Mouse (Mus musculus): ENCODE data around the gene Gm28038. TPM values are rescaled to one million over a fixed set of nuclear protein-coding genes. Genes with fewer than 3 reads are reported as not detected.

The Gm28038 gene
- polyA plus RNA-seq, 1 experiment from 2014 or later, result not detected

- Histone ChIP-seq H3K27me3 (no peaks in the 10 kb centered on the region), H3K4me1 (no peaks in the 10 kb centered on the region), H3K4me2 (no peak overlapping the region), H3K36me3 (peaks cover 95% of the 10 kb centered on the region), H3K4me3 (no peak overlapping the region), H3K27ac (no peak overlapping the region), H3K9me3 (no peaks in the 10 kb centered on the region), H3K9ac (no peak overlapping the region)
- no peak for ATAC-seq (ENCODE audit: borderline replicate concordance, extremely low read depth, low FRiP score, low TSS enrichment)
- 86% methylated on average over 7 of the region's 7 CpGs for WGBS
Measured at GRCm38 (mm10) chr2:30306087-30306486, 25.2 kb downstream of the Gm28038 start.

- no peaks in the 10 kb centered on the region for H3K9me3 ChIP-seq
- no peak overlapping the region for H3K4me2 ChIP-seq
- no peaks in the 10 kb centered on the region for H3K27me3 ChIP-seq
- no peaks in the 10 kb centered on the region for H3K4me1 ChIP-seq
- H3K9ac ChIP-seq, result no peak overlapping the region
- ATAC-seq (ENCODE audit: borderline replicate concordance, extremely low read depth, low FRiP score, low TSS enrichment), result no peak
- H3K4me3 ChIP-seq, result no peak overlapping the region
- no peak overlapping the region for H3K27ac ChIP-seq
- 79% methylated on average over 3 of the region's 3 CpGs for WGBS
- peaks cover 90% of the 10 kb centered on the region for H3K36me3 ChIP-seq
Measured at GRCm38 (mm10) chr2:30309351-30309750, 28.5 kb downstream of the Gm28038 start.

- Histone ChIP-seq H3K4me3 (no peak overlapping the region), H3K9ac (no peak overlapping the region), H3K4me2 (no peak overlapping the region), H3K36me3 (peaks cover 90% of the 10 kb centered on the region), H3K9me3 (no peaks in the 10 kb centered on the region), H3K27ac (no peak overlapping the region), H3K27me3 (no peaks in the 10 kb centered on the region), H3K4me1 (no peaks in the 10 kb centered on the region)
- 94% methylated on average over 2 of the region's 2 CpGs for WGBS
- no peak for ATAC-seq (ENCODE audit: borderline replicate concordance, extremely low read depth, low FRiP score, low TSS enrichment)
Measured at GRCm38 (mm10) chr2:30311481-30311880, 30.6 kb downstream of the Gm28038 start.

GRCm38 (mm10) chr2:30316136-30316535 lies 35.3 kb downstream of the Gm28038 start:
- no peak overlapping the region for H3K4me2 ChIP-seq
- ATAC-seq (ENCODE audit: borderline replicate concordance, extremely low read depth, low FRiP score, low TSS enrichment), result no peak
- H3K27ac ChIP-seq, result no peak overlapping the region
- no peaks in the 10 kb centered on the region for H3K9me3 ChIP-seq
- no peak overlapping the region for H3K4me3 ChIP-seq
- peaks cover 75% of the 10 kb centered on the region for H3K36me3 ChIP-seq
- WGBS, result 91% methylated on average over 4 of the region's 4 CpGs
- no peaks in the 10 kb centered on the region for H3K27me3 ChIP-seq
- H3K9ac ChIP-seq, result no peak overlapping the region
- H3K4me1 ChIP-seq, result no peaks in the 10 kb centered on the region

GRCm38 (mm10) chr2:30316955-30317354 lies 36.1 kb downstream of the Gm28038 start:
- Histone ChIP-seq H3K4me2 (no peak overlapping the region), H3K9me3 (no peaks in the 10 kb centered on the region), H3K4me1 (no peaks in the 10 kb centered on the region), H3K9ac (no peak overlapping the region), H3K36me3 (peaks cover 78% of the 10 kb centered on the region), H3K27ac (no peak overlapping the region), H3K4me3 (no peak overlapping the region), H3K27me3 (no peaks in the 10 kb centered on the region)
- no peak for ATAC-seq (ENCODE audit: borderline replicate concordance, extremely low read depth, low FRiP score, low TSS enrichment)
- 91% methylated on average over 5 of the region's 5 CpGs for WGBS

- Histone ChIP-seq H3K4me2 (no peak overlapping the region), H3K9ac (no peak overlapping the region), H3K4me1 (no peaks in the 10 kb centered on the region), H3K27me3 (no peaks in the 10 kb centered on the region), H3K36me3 (peaks cover 81% of the 10 kb centered on the region), H3K9me3 (no peaks in the 10 kb centered on the region), H3K27ac (no peak overlapping the region), H3K4me3 (no peak overlapping the region)
- no peak for ATAC-seq (ENCODE audit: borderline replicate concordance, extremely low read depth, low FRiP score, low TSS enrichment)
- WGBS, result 64% methylated on average over 4 of the region's 4 CpGs
Measured at GRCm38 (mm10) chr2:30319260-30319659, 38.4 kb downstream of the Gm28038 start.

- Histone ChIP-seq H3K4me2 (no peak overlapping the region), H3K36me3 (peaks cover 80% of the 10 kb centered on the region), H3K9ac (no peak overlapping the region), H3K4me1 (no peaks in the 10 kb centered on the region), H3K9me3 (no peaks in the 10 kb centered on the region), H3K27me3 (no peaks in the 10 kb centered on the region), H3K27ac (no peak overlapping the region), H3K4me3 (no peak overlapping the region)
- 94% methylated on average over 7 of the region's 7 CpGs for WGBS
- no peak for ATAC-seq (ENCODE audit: borderline replicate concordance, extremely low read depth, low FRiP score, low TSS enrichment)
Measured at GRCm38 (mm10) chr2:30323111-30323510, 42.3 kb downstream of the Gm28038 start.

- H3K27ac ChIP-seq, result no peak overlapping the region
- H3K4me1 ChIP-seq, result no peaks in the 10 kb centered on the region
- H3K9ac ChIP-seq, result no peak overlapping the region
- WGBS, result 88% methylated on average over 5 of the region's 5 CpGs
- H3K4me3 ChIP-seq, result no peak overlapping the region
- no peaks in the 10 kb centered on the region for H3K27me3 ChIP-seq
- H3K36me3 ChIP-seq, result peaks cover 91% of the 10 kb centered on the region
- no peak for ATAC-seq (ENCODE audit: borderline replicate concordance, extremely low read depth, low FRiP score, low TSS enrichment)
- H3K9me3 ChIP-seq, result no peaks in the 10 kb centered on the region
- H3K4me2 ChIP-seq, result no peak overlapping the region
Measured at GRCm38 (mm10) chr2:30325296-30325695, 44.5 kb downstream of the Gm28038 start.

GRCm38 (mm10) chr2:30327276-30327675 lies 46.4 kb downstream of the Gm28038 start:
- whole genome bisulfite sequencing, result 82% methylated on average over 7 of the region's 7 CpGs
- H3K36me3 ChIP-seq, result peaks cover 93% of the 10 kb centered on the region
- H3K9ac ChIP-seq, result no peak overlapping the region
- no peak overlapping the region for H3K4me3 ChIP-seq
- H3K4me2 ChIP-seq, result no peak overlapping the region
- H3K9me3 ChIP-seq, result no peaks in the 10 kb centered on the region
- no peaks in the 10 kb centered on the region for H3K27me3 ChIP-seq
- no peaks in the 10 kb centered on the region for H3K4me1 ChIP-seq
- no peak overlapping the region for H3K27ac ChIP-seq
- no peak for ATAC-seq (ENCODE audit: borderline replicate concordance, extremely low read depth, low FRiP score, low TSS enrichment)

GRCm38 (mm10) chr2:30328791-30329190 lies 47.9 kb downstream of the Gm28038 start:
- Histone ChIP-seq H3K4me1 (no peaks in the 10 kb centered on the region), H3K9me3 (no peaks in the 10 kb centered on the region), H3K27me3 (no peaks in the 10 kb centered on the region), H3K4me2 (no peak overlapping the region), H3K36me3 (peaks cover 93% of the 10 kb centered on the region), H3K4me3 (no peak overlapping the region), H3K27ac (no peak overlapping the region), H3K9ac (no peak overlapping the region)
- no peak for ATAC-seq (ENCODE audit: borderline replicate concordance, extremely low read depth, low FRiP score, low TSS enrichment)
- 89% methylated on average over 3 of the region's 3 CpGs for WGBS

- WGBS, result 93% methylated on average over 2 of the region's 2 CpGs
Measured at GRCm38 (mm10) chr2:30335324-30335723, 54.5 kb downstream of the Gm28038 start.

GRCm38 (mm10) chr2:30336174-30336915 lies 55.5 kb downstream of the Gm28038 start:
- Histone ChIP-seq H3K9ac (no peak overlapping the region), H3K27ac (no peak overlapping the region)
- 82% methylated on average over 16 of the region's 16 CpGs for WGBS

More at GRCm38 (mm10) chr2:30335324-30335723, 54.5 kb downstream of the Gm28038 start:
- Histone ChIP-seq H3K9me3 (no peaks in the 10 kb centered on the region), H3K4me1 (no peaks in the 10 kb centered on the region), H3K9ac (no peak overlapping the region), H3K4me2 (no peak overlapping the region), H3K27me3 (no peaks in the 10 kb centered on the region), H3K4me3 (no peak overlapping the region), H3K36me3 (peaks cover 83% of the 10 kb centered on the region), H3K27ac (no peak overlapping the region)
- no peak for ATAC-seq (ENCODE audit: borderline replicate concordance, extremely low read depth, low FRiP score, low TSS enrichment)

More at GRCm38 (mm10) chr2:30336174-30336915, 55.5 kb downstream of the Gm28038 start:
- Histone ChIP-seq H3K27me3 (no peaks in the 10 kb centered on the region), H3K36me3 (peaks cover 83% of the 10 kb centered on the region), H3K4me1 (no peaks in the 10 kb centered on the region), H3K9me3 (no peaks in the 10 kb centered on the region), H3K4me3 (no peak overlapping the region), H3K4me2 (no peak overlapping the region)
- no peak for ATAC-seq (ENCODE audit: borderline replicate concordance, extremely low read depth, low FRiP score, low TSS enrichment)

All from lung, embryonic 15.5 days (tissue).